Mouse (Mus musculus): ENCODE results near the gene Akap2. TPM values are rescaled to one million over a fixed set of nuclear protein-coding genes. Genes with fewer than 3 reads are reported as not detected.

Akap2 gene
- total RNA-seq (2021) = 10 to 100 TPM; 42.1 to 46.8 TPM
- long read RNA-seq, experiment 1, partial matches to known transcripts = 0 of 10 reads
- long read RNA-seq, experiment 1, other reads (novel, unspliced or antisense) = 10 of 10 reads
- long read RNA-seq, experiment 2, partial matches to known transcripts = 0 of 17 reads
- long read RNA-seq, experiment 2, other reads (novel, unspliced or antisense) = 17 of 17 reads

DNA sequence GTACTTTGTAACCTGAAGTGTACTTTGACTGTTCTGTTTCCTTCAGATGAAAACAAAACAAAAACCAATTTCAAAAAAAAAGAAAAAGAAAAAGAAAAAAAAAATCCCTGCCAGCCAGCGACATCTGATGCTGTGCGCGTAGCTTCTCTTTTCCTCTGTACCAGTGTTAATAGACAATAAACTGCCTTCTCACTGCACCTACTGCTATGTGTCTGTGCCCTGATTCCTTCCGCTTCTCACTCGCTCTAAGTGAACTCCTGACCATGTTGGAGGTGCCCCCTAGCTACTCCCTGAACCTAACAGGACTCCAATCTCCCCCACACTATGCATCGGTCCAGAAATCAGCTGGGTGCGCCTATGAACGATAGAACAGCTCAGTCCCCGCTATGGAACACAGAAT, at the start of gene Akap2:
Gene Akap2 (plus strand): TSS at position 304 of the 400 bp plus-strand sequence.
- DNase-seq (ENCODE audit: low spot score in 2 of 2) = no peak

DNA sequence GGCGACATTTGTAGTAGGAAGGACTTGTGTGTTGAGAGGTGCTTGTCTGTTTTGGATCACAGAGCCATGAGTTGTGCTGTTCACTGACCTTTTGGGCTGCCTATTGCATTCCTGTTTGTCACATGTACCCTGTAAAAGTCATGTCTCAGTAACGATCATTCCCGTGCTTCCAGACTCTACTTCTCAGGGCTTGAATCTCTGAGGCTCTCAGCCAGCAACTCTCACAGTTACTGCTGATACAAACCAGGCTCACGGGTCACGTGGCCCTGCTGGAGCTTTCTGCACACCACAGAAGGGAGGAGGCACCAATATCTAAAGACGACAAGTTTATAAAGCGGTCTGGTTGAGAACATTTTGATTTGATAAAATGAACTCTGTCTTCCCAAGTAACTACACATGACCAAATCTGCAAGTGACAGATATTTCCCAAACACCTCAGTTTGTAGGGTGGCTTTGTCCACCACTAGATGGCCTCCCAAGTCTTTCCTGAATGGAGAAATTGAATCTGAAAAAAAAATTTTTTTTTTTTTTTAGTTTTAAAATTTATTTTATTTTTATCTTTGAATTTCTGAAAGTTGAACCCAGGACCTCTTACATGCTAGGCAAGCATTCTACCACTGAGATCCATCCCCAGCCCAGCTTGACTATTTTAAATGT, 46.5 kb upstream of the Akap2 start:
- no peak for DNase-seq (ENCODE audit: low spot score in 2 of 2)

DNA sequence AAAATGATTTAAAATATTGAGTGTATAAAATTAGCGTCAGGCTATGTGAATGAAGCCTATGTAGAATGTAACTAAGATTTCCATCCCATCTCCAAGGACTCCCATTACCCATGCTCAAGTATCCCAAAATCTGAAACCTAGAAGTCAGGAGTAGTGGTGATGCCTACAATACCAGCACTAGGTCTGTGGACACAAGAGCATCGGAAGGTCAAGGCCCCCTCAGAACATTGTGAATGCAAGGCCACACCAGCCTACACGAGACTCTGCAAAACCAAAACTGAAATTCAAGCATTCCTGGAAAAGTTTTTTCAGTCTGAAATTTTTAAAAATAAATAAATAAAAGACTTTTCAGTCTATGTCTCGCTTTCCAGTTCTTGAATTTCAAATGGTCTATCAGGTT, 44.9 kb upstream of the Akap2 start:
- DNase-seq (ENCODE audit: low spot score in 2 of 2) = no peak

DNA sequence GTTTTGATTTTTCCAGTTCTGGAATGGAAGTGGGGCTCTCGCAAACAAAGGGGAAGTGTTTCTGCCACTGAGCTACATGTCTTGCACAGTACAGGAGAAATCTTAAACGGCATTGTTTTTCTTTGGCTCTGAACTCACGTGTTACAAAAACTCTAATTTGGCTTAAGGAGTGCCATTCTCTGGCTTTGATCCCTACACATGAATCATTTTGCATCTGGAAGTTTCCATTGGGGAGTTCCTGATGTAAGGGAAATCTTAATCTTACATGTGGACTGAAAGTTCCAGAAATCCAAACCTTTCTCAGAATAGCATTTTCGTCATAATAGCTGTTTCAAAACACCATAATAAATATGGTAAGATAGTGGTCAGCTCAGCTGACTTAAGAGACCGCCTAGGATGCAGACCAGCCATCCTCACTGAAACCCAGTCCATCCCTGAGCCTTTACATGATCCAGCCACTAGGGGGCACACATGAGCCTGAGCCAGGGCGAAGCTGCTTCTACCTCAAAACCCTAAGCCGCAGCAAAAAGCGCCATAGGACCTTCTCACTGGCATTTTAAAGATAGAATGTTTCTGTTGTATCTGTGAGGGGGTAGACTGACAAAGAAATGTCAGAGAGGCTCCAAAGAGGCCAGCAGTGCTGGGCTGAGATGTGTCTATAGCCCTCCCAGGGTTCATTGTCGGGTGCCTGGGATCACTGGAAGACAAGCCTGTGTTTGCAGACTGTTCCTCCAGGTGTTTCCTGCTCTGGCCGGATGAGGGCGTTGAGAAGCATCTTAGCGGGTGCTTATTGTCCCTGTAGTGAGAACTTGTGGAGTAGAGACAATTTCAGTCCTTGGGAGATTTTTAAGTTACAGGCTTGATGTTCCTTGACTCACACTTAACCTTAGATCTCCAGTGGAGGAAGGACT, 44.2 kb upstream of the Akap2 start:
- DNase-seq (ENCODE audit: low spot score in 2 of 2) = peak; percentile 90 to 95

DNA sequence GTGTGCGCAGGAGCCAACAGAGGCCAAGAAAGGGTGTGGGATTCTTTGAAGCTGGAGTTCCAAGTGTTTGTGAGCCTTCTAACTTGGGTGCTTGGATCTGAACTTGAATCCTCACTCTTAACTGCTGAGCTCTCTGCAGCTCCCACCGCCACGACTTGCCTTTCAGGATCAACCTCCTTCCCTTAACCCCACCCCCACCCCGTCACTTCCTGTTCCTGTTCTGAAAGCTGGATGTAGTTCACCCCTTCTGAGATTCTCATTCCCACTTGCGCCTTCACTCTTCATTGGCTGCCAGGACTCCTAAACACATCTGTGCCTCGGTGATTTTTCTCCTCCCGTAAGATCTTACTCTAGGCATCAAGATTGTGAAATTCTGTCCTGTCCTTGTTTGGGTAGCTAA, 43.1 kb upstream of the Akap2 start:
- DNase-seq (ENCODE audit: low spot score in 2 of 2) = no peak

DNA sequence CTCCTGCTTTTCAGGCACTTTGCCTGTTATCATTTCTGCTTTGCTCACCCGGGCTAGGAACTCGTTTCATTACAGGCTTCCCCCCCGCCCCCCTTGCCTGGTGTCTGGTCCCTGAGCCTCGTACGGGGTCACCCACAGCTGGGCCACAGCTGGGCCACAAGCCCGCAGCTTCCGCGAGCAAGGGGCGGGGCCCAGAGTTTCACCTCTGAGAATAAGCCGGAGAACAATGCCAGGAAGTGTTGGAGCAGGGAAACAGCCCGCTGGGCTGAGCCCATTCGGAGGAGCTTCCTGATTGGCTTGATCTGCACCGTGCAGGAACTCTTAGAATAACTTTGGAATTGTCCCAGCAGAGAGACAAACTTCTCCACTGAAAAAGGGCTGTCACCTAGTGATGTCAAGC, 42.1 kb upstream of the Akap2 start:
- DNase-seq (ENCODE audit: low spot score in 2 of 2) = no peak

DNA sequence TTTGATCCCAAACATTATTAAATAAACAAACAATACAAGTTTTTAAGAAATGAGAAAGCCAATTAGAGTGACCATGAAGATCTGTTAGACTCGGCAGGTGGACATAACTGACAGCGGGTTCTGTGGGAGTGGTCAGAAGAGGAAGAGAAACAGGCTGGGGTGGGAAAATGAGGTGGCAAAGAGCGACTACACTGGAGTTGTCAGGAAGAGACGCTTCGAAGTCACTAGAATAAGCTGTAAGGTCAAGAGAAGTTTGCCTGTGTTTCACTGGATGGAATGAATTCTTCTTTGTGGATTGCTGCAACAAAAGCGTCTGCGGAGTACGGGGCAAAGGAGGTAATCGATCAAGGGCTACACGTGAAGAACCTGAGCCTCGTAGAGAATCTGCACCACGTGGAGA, 39.5 kb upstream of the Akap2 start:
- DNase-seq (ENCODE audit: low spot score in 2 of 2) = no peak

DNA sequence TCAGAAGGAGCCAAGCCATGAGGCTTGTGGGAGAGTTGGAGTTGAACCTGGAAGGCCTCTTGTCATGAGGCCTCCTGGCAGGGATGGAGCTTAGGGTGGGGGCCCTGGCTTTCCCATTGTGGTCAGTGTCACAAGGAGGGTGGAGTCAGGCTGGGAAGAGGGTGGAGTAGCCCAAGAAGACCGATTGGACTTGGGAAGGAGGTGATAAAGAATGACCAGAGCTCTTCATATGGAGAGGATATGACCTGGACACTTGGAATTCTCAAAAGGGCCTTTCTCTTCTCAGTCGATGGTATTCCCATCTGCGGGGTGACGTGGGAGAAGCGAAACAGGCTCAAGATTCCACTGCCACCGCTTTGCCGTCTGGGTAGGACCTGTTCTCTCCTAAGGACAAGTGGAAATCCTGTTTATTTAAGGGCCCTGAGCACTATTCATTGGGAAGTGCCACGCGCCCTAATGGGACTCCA, 38.4 kb upstream of the Akap2 start:
- DNase-seq (ENCODE audit: low spot score in 2 of 2) = no peak

DNA sequence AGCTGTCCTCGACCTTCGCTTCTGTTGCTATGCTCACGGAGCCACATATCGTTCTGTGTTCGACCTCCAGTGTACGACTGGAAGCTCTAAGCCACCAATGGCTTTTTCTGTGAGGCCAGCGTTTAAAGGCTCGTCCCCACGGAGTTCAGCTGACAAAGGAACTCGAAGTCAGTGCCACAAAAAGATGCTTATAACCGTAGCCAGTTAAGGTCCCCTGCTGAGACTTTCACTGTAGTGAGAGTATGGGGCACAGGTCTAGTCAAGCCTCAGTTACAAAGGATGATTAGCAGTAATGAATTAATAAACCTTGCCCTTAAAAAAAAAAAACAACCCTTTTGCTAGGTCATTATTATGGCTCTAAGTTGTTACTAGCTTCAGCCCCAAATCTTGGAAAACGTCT, 37.3 kb upstream of the Akap2 start:
- DNase-seq (ENCODE audit: low spot score in 2 of 2) = no peak

DNA sequence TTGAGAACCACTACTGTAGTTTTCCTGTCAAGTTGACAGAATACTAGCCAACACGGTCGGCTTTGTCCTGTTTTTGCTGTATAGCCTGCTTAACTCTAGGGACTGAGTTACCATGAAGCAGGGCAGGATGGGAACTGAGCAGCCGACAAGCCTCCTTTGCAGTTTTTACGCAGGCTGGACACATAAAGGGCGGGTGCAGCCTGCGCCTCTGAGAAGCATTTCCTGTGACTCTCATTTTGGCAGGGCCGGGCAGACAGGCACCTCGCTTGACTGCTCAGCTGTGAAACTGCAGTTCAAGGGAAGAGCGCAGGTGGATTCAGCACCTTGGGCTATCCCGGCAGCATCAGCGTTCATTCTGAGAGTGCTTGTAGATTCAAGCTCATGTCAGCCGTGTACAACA, 35.9 kb upstream of the Akap2 start:
- DNase-seq (ENCODE audit: low spot score in 2 of 2) = no peak

DNA sequence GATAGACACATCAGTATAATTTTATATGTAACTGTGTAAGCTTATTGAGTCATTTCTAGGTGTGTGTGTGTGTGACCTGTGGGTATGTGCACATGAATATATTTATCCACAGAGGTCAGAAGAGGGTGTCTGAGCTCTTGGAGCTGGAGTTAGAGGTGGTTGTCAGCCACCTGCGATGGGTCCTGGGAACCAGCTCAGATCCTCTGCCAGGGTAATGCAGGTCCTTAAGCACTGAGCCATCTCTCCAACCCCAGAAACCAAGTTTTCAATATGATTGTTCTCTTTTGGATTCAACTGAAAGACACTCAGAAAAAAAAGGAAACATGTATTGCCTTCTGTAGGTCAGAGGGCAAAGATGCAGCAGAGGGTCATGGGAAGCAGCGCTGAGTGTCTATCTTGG, 35.1 kb upstream of the Akap2 start:
- no peak for DNase-seq (ENCODE audit: low spot score in 2 of 2)

DNA sequence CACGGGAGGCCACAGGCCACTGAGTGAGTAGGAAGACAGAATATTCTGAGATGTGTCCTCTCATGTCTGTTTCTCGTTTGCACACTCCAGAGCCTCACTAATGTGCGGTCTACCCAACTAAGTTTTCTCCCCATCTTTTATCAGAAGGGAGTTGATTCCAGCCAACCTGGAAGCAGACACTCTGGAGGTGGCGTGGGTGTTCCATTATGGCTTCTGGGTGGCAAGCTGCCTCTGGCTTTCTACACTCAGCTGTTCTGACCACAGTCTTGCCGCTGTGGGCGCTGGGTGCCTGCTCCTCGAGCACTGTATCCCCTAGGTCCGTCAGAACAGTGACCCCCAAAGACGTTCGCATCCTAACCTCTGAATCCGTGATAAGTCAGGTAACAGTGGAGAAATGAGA, 34.5 kb upstream of the Akap2 start:
- peak; percentile 62 to 68 for DNase-seq (ENCODE audit: low spot score in 2 of 2)

DNA sequence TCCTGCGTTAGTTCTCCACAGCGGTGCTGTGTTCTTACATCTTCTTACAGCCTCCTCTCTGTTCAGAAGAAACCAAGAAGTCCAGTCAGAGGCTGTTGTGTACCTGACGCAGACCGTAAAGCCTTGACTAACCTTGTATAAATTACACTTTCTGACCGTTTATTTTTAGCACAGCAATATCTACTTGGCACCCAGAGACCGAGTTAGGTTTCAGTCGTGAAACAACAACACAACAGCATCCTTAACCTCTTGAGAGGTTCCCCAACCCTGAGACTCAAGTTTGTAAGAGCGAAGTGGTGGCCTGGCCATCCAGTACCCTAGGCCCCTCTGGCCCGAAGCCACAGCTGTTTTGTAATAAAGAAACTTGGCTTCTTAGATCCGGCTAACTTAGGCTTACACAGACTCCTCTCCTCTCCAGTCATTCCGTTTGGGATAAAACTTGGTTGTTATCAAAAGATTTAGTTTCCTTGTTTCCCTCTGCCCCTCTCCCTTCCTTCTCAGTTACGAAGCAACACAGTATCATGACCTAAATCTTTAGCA, 32.7 kb upstream of the Akap2 start:
- DNase-seq (ENCODE audit: low spot score in 2 of 2) = no peak

DNA sequence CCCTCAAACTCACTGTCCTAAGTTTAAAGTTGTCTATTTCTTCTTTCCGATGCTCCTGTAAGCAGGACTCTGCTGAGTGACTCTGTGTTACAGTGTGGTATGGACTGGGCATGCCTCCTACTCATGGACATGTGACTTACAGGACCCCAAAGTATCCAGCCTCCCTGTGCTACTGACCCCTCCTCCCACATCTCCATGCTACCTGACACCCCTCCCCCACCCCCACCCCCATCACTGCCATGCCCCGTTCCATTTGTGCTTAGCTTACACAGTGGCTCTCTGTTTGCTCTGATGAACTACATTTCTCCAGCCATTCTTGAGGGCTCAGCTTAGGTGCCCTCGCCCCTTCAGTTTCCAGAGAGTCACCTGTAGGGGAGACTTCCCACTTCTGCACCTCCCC, 30.7 kb upstream of the Akap2 start:
- no peak for DNase-seq (ENCODE audit: low spot score in 2 of 2)

DNA sequence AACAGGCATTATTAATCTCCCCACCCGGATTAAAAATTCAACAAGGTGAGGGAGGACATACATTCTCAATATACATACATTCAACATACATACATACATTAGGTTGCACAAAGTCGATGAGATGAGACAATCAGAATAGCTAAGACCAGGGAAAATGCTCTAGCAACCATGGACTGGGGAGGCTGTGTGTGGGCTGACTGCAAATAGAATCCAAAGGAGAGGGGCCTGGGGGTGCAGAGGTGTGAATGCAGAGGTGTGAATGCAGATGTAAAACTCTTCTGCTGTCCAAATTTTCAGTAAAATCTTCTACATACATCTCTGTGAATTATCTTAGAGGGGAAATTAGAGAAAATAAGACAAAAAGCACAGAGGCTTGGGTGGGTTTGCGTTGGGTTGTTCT, 29.9 kb upstream of the Akap2 start:
- peak in 1 of 2 experiments; percentile 46 for DNase-seq (ENCODE audit: low spot score in 2 of 2)

DNA sequence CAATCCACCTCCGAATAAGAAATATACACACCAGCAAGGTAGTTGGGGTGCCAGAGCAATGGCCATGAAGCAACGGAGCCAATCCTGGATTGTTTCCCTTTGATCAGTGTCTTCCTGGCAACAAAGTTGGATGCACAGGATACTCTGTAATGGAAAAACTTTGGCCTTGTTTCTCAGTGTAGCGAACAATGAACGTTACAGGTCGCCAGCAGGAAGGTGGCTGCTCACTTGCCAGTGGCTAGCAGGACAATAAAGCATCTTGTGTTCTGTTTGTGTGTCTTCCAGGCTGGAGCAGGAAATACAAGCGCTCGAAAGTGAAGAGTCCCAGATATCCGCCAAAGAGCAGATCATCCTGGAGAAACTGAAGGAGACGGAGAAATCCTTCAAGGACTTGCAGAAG, 29.3 kb upstream of the Akap2 start:
- no peak for DNase-seq (ENCODE audit: low spot score in 2 of 2)

DNA sequence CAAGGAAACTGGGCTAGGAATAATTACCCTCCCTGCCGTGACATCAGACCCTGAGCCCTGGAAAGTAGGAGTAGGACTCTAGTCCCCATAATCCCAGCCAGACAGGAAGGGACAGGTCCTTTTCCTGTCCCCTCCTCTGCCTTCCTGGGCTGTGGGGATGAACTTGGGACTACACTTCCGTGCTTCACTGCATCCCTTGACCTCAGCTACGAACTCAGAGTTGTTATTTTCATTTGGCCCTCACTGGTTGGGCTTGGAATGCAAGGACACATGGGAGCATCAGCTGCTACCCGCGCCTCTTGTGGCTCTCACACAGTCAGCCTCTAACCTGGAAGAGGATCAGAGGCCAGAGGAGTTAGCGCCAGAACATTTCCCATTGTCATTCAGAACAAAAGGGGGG, 27.5 kb upstream of the Akap2 start:
- no peak for DNase-seq (ENCODE audit: low spot score in 2 of 2)

DNA sequence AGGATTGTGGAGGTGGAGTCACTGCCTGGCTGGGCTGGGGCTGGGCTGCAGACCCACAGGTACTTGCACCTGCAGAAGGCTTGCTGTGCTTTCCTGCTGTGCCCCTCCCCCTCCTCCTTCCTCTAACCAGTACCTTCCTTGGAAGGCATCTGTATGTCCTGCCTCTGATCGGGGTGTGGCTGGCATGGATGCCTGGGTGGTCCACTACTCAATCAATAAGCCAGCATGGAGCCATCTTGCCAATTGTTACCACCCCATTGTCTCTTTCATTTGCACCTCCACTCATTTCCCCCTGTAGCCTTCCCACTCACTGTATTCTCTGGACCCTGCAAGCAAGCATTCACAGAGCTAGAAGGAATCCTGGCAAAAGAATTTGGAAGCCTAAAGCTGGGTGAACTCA, 26.7 kb upstream of the Akap2 start:
- DNase-seq (ENCODE audit: low spot score in 2 of 2) = no peak

DNA sequence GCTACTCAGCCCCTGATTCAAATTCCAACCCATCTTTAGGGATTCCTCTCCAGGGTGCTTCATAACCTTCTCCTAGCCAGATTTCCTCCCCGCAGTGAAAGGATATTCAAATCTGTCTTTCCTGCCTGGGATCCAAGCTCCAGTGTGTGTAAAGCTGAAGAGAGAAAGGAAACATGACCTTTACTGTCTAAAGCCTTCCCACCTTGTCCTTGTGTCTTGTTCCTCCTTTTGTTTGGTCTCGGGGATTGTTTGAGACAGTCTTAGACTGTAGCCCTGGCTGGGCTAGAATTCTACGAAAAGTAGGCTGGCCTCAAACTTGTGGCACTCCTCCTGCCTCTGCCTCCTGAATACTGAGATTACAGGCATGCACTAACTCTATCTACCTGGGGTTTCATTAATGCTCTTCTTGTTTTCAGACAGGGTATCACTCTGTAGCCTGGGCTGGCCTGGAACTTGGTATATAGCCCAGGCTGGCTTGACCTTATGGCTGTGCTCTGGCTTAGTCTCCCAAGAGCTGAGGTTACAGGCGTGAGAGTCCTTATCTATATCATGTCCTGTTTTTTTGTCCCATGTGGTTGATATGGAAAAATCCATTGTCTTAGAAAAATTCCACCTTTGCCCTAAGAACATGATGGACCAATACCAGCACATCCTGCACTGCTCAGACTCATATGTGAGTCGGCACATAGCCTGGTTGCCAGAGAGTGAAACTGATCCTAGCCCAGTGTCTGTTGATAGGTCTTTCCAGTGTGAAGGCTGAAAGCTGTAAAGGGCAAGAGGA, 22.9 kb upstream of the Akap2 start:
- no peak for DNase-seq (ENCODE audit: low spot score in 2 of 2)

DNA sequence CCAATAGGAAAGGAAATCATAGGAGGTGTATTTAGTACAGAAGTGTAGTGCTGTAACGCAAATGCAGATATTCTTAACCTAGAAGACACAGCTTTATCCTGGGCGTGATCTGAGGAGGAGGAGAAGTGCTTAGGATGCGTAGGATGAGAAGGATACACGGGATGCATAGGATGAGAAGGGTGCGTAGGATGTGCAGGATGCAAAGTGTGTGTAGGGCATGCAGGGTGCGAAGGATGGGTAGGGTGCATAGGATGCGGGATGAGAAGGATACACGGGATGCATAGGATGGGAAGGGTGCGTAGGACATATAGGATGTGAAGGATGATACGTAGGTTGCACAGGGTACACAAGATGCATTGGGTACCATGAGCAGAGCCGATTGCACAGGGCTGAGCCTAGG, 20.5 kb upstream of the Akap2 start:
- DNase-seq (ENCODE audit: low spot score in 2 of 2) = no peak

DNA sequence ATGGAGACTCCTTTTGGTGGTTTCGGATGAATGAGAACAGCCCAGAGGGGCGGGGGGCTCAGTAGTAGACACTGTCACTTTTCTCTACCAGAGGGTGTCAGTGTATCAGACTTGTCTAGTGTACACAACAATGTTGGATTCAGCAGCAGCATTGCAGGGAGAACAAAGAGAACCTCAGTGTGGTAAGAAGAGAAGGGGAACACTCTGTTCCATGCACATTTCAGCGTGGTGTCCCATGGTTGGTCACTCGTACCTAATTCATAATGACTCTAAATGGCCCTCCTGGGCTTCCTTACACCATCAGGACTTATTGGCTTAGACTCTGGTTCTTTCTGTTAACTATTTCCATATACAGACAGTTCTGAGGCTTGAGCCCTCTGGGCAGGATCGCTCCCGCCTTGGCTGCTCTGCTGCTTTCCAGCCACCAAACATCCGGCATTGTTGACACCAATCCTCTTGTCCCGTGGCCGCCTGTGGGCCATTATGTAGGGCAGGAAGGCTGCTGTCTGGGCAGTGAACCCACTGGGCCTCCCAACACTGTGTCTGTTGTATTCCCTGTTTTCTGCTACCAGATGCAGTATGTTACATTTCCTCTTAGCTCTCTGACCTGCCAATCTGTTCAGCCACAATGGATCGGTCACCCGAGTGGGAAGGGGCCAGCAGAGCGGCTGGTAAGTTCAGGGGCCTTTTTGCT, 19.4 kb upstream of the Akap2 start:
- no peak for DNase-seq (ENCODE audit: low spot score in 2 of 2)

Data from left cerebral cortex, adult 18-20 months (tissue).